Mouse (Mus musculus): ENCODE measurements around the gene Capn15. TPM values are rescaled to one million over a fixed set of nuclear protein-coding genes. Genes with fewer than 3 reads are reported as not detected.

Capn15 gene
- polyA plus RNA-seq, 1 experiment from 2014 or later = 26.0 TPM

GRCm38 (mm10) chr17:26005731-26006450, 20.3 kb upstream of the Capn15 start:
- Histone ChIP-seq H3K27ac (ENCODE audit: low read length) (0 out of 2 replicates have a peak overlapping the region, but pooled peaks have one; percentile 25), H3K9ac (replicated peaks; ENCODE audit: low read length) (0 out of 2 replicates have a peak overlapping the region, but pooled peaks have one; percentile 13), H3K4me1 (ENCODE audit: insufficient read depth, low read length) (peaks cover 4% of the 10 kb centered on the region), H3K27me3 (ENCODE audit: insufficient read depth, low read length) (no peaks in the 10 kb centered on the region), H3K4me3 (ENCODE audit: low read length) (no peak overlapping the region), H3K36me3 (ENCODE audit: insufficient read depth, low read length) (peaks cover 23% of the 10 kb centered on the region; the same call in 1 of the 2 replicates), H3K9me3 (ENCODE audit: low read length) (no peaks in the 10 kb centered on the region), H3K4me2 (replicated peaks; ENCODE audit: low read depth, low read length) (no peak overlapping the region)
- 64% methylated on average over 10 of the region's 10 CpGs for WGBS
- ATAC-seq (ENCODE audit: low FRiP score, low TSS enrichment) = no peak

GRCm38 (mm10) chr17:26004711-26005110, 19.1 kb upstream of the Capn15 start:
- Histone ChIP-seq H3K4me2 (replicated peaks; ENCODE audit: low read depth, low read length) (no peak overlapping the region), H3K27ac (ENCODE audit: low read length) (no peak overlapping the region), H3K9me3 (ENCODE audit: low read length) (no peaks in the 10 kb centered on the region), H3K27me3 (ENCODE audit: insufficient read depth, low read length) (no peaks in the 10 kb centered on the region), H3K36me3 (ENCODE audit: insufficient read depth, low read length) (peaks cover 23% of the 10 kb centered on the region; the same call in 1 of the 2 replicates), H3K4me3 (ENCODE audit: low read length) (no peak overlapping the region), H3K9ac (replicated peaks; ENCODE audit: low read length) (no peak overlapping the region), H3K4me1 (ENCODE audit: insufficient read depth, low read length) (peaks cover 4% of the 10 kb centered on the region)
- 85% methylated on average over 15 of the region's 15 CpGs for WGBS
- ATAC-seq (ENCODE audit: low FRiP score, low TSS enrichment) = no peak

- Histone ChIP-seq H3K4me3 (ENCODE audit: low read length) (no peak overlapping the region), H3K4me1 (ENCODE audit: insufficient read depth, low read length) (peaks cover 4% of the 10 kb centered on the region), H3K9me3 (ENCODE audit: low read length) (no peaks in the 10 kb centered on the region), H3K27me3 (ENCODE audit: insufficient read depth, low read length) (no peaks in the 10 kb centered on the region), H3K36me3 (ENCODE audit: insufficient read depth, low read length) (peaks cover 23% of the 10 kb centered on the region; the same call in 1 of the 2 replicates), H3K27ac (ENCODE audit: low read length) (no peak overlapping the region), H3K4me2 (replicated peaks; ENCODE audit: low read depth, low read length) (no peak overlapping the region), H3K9ac (replicated peaks; ENCODE audit: low read length) (no peak overlapping the region)
- ATAC-seq (ENCODE audit: low FRiP score, low TSS enrichment) = no peak
- 89% methylated on average over 2 of the region's 2 CpGs for WGBS
These were observed 18.3 kb upstream of the Capn15 start for GRCm38 (mm10) chr17:26003864-26004263.

- no peaks in the 10 kb centered on the region for H3K4me1 ChIP-seq (ENCODE audit: insufficient read depth, low read length)
- H3K9me3 ChIP-seq (ENCODE audit: low read length) = no peaks in the 10 kb centered on the region
- H3K27ac ChIP-seq (ENCODE audit: low read length) = no peak overlapping the region
- WGBS = 54% methylated on average over 11 of the region's 11 CpGs
- H3K4me3 ChIP-seq (ENCODE audit: low read length) = no peak overlapping the region
- H3K36me3 ChIP-seq (ENCODE audit: insufficient read depth, low read length) = peaks cover 25% of the 10 kb centered on the region
- peak; percentile 42; the same call in 1 of the 2 replicates for ATAC-seq (ENCODE audit: low FRiP score, low TSS enrichment)
- no peak overlapping the region for H3K4me2 ChIP-seq (replicated peaks; ENCODE audit: low read depth, low read length)
- no peaks in the 10 kb centered on the region for H3K27me3 ChIP-seq (ENCODE audit: insufficient read depth, low read length)
- H3K9ac ChIP-seq (replicated peaks; ENCODE audit: low read length) = no peak overlapping the region
These were observed 12.8 kb upstream of the Capn15 start for GRCm38 (mm10) chr17:25998425-25998824.

GRCm38 (mm10) chr17:25993489-25993888, 7.9 kb upstream of the Capn15 start:
- Histone ChIP-seq H3K4me2 (replicated peaks; ENCODE audit: low read depth, low read length) (no peak overlapping the region), H3K27ac (ENCODE audit: low read length) (no peak overlapping the region), H3K36me3 (ENCODE audit: insufficient read depth, low read length) (peaks cover 41% of the 10 kb centered on the region), H3K27me3 (ENCODE audit: insufficient read depth, low read length) (no peaks in the 10 kb centered on the region), H3K4me3 (ENCODE audit: low read length) (no peak overlapping the region), H3K9me3 (ENCODE audit: low read length) (no peaks in the 10 kb centered on the region), H3K9ac (replicated peaks; ENCODE audit: low read length) (no peak overlapping the region), H3K4me1 (ENCODE audit: insufficient read depth, low read length) (no peaks in the 10 kb centered on the region)
- WGBS = 91% methylated on average over 3 of the region's 3 CpGs
- ATAC-seq (ENCODE audit: low FRiP score, low TSS enrichment) = no peak

GRCm38 (mm10) chr17:25992274-25992673, 6.7 kb upstream of the Capn15 start:
- Histone ChIP-seq H3K4me1 (ENCODE audit: insufficient read depth, low read length) (no peaks in the 10 kb centered on the region), H3K4me2 (replicated peaks; ENCODE audit: low read depth, low read length) (no peak overlapping the region), H3K36me3 (ENCODE audit: insufficient read depth, low read length) (peaks cover 38% of the 10 kb centered on the region), H3K4me3 (ENCODE audit: low read length) (no peak overlapping the region), H3K27me3 (ENCODE audit: insufficient read depth, low read length) (no peaks in the 10 kb centered on the region), H3K27ac (ENCODE audit: low read length) (no peak overlapping the region), H3K9ac (replicated peaks; ENCODE audit: low read length) (no peak overlapping the region), H3K9me3 (ENCODE audit: low read length) (no peaks in the 10 kb centered on the region)
- no peak for ATAC-seq (ENCODE audit: low FRiP score, low TSS enrichment)
- 92% methylated on average over 4 of the region's 4 CpGs for WGBS

GRCm38 (mm10) chr17:25990331-25990730, 4.7 kb upstream of the Capn15 start:
- Histone ChIP-seq H3K9ac (replicated peaks; ENCODE audit: low read length) (no peak overlapping the region), H3K4me1 (ENCODE audit: insufficient read depth, low read length) (no peaks in the 10 kb centered on the region), H3K27me3 (ENCODE audit: insufficient read depth, low read length) (no peaks in the 10 kb centered on the region), H3K4me2 (replicated peaks; ENCODE audit: low read depth, low read length) (no peak overlapping the region), H3K9me3 (ENCODE audit: low read length) (no peaks in the 10 kb centered on the region), H3K4me3 (ENCODE audit: low read length) (no peak overlapping the region), H3K27ac (ENCODE audit: low read length) (no peak overlapping the region), H3K36me3 (ENCODE audit: insufficient read depth, low read length) (peaks cover 38% of the 10 kb centered on the region)
- no peak for ATAC-seq (ENCODE audit: low FRiP score, low TSS enrichment)
- WGBS = 87% methylated on average over 5 of the region's 5 CpGs

- 9% methylated on average over 17 of the region's 17 CpGs for WGBS
- Histone ChIP-seq H3K36me3 (ENCODE audit: insufficient read depth, low read length) (no peaks in the 10 kb centered on the region), H3K4me1 (ENCODE audit: insufficient read depth, low read length) (peaks cover 23% of the 10 kb centered on the region), H3K4me2 (replicated peaks; ENCODE audit: low read depth, low read length) (peak overlapping the region; percentile 76), H3K9ac (replicated peaks; ENCODE audit: low read length) (peak overlapping the region; percentile 89), H3K27me3 (ENCODE audit: insufficient read depth, low read length) (no peaks in the 10 kb centered on the region), H3K9me3 (ENCODE audit: low read length) (no peaks in the 10 kb centered on the region), H3K27ac (ENCODE audit: low read length) (peak overlapping the region; percentile 62), H3K4me3 (ENCODE audit: low read length) (peak overlapping the region; percentile 83)
- ATAC-seq (ENCODE audit: low FRiP score, low TSS enrichment) = no peak
These were observed 865 bp downstream of the Capn15 start for GRCm38 (mm10) chr17:25984556-25985305.

- H3K27ac ChIP-seq (ENCODE audit: low read length) = no peak overlapping the region
- peaks cover 25% of the 10 kb centered on the region for H3K4me1 ChIP-seq (ENCODE audit: insufficient read depth, low read length)
- H3K9ac ChIP-seq (replicated peaks; ENCODE audit: low read length) = peak overlapping the region; percentile 89
- WGBS = 97% methylated on average over 1 of the region's 1 CpGs
- peak overlapping the region; percentile 83 for H3K4me3 ChIP-seq (ENCODE audit: low read length)
- H3K9me3 ChIP-seq (ENCODE audit: low read length) = no peaks in the 10 kb centered on the region
- no peaks in the 10 kb centered on the region for H3K36me3 ChIP-seq (ENCODE audit: insufficient read depth, low read length)
- no peaks in the 10 kb centered on the region for H3K27me3 ChIP-seq (ENCODE audit: insufficient read depth, low read length)
- ATAC-seq (ENCODE audit: low FRiP score, low TSS enrichment) = no peak
- H3K4me2 ChIP-seq (replicated peaks; ENCODE audit: low read depth, low read length) = peak overlapping the region; percentile 76
These were observed 1.5 kb downstream of the Capn15 start for GRCm38 (mm10) chr17:25984066-25984465.

GRCm38 (mm10) chr17:25982913-25983312, 2.7 kb downstream of the Capn15 start:
- Histone ChIP-seq H3K9ac (replicated peaks; ENCODE audit: low read length) (no peak overlapping the region), H3K9me3 (ENCODE audit: low read length) (no peaks in the 10 kb centered on the region), H3K27me3 (ENCODE audit: insufficient read depth, low read length) (no peaks in the 10 kb centered on the region), H3K36me3 (ENCODE audit: insufficient read depth, low read length) (no peaks in the 10 kb centered on the region), H3K4me1 (ENCODE audit: insufficient read depth, low read length) (peaks cover 25% of the 10 kb centered on the region), H3K27ac (ENCODE audit: low read length) (no peak overlapping the region), H3K4me2 (replicated peaks; ENCODE audit: low read depth, low read length) (no peak overlapping the region), H3K4me3 (ENCODE audit: low read length) (no peak overlapping the region)
- ATAC-seq (ENCODE audit: low FRiP score, low TSS enrichment) = no peak
- 72% methylated on average over 3 of the region's 3 CpGs for WGBS

Data from kidney, embryonic 16.5 days (tissue).